Mouse (Mus musculus): ENCODE data around the gene Nfkb1. TPM values are rescaled to one million over a fixed set of nuclear protein-coding genes. Genes with fewer than 3 reads are reported as not detected.

Gene Nfkb1
- polyA plus RNA-seq, 1 experiment: not detected

- WGBS: 24% methylated on average over 3 of the region's 3 CpGs
- TF ChIP-seq POLR2A (IDR thresholded peaks at IDR 0.05; ENCODE audit: insufficient read depth, low read depth, low read length) (no peak), CTCF (IDR thresholded peaks at IDR 0.05; ENCODE audit: insufficient read depth, low read depth, low read length) (no peak)
- H3K4me1 ChIP-seq (ENCODE audit: control insufficient read depth, insufficient read depth, low read length): peaks cover 5% of the 10 kb centered on the region
- H3K27ac ChIP-seq (ENCODE audit: insufficient read depth, low read depth, low read length): no peak overlapping the region
- no peak overlapping the region for H3K4me3 ChIP-seq (ENCODE audit: insufficient read depth, low read depth, low read length)
These were observed 81.1 kb downstream of the Nfkb1 start for GRCm38 (mm10) chr3:135610221-135610620.

- Histone ChIP-seq H3K4me1 (ENCODE audit: control insufficient read depth, insufficient read depth, low read length) (peaks cover 12% of the 10 kb centered on the region), H3K4me3 (ENCODE audit: insufficient read depth, low read depth, low read length) (no peak overlapping the region), H3K27ac (ENCODE audit: insufficient read depth, low read depth, low read length) (no peak overlapping the region)
- 89% methylated on average over 24 of the region's 24 CpGs for WGBS
- TF ChIP-seq CTCF (IDR thresholded peaks at IDR 0.05; ENCODE audit: insufficient read depth, low read depth, low read length) (no peak), POLR2A (IDR thresholded peaks at IDR 0.05; ENCODE audit: insufficient read depth, low read depth, low read length) (no peak)
These were observed 83.5 kb downstream of the Nfkb1 start for GRCm38 (mm10) chr3:135607660-135608473.

GRCm38 (mm10) chr3:135607021-135607420 lies 84.3 kb downstream of the Nfkb1 start:
- Histone ChIP-seq H3K4me3 (ENCODE audit: insufficient read depth, low read depth, low read length) (no peak overlapping the region), H3K4me1 (ENCODE audit: control insufficient read depth, insufficient read depth, low read length) (peaks cover 12% of the 10 kb centered on the region), H3K27ac (ENCODE audit: insufficient read depth, low read depth, low read length) (no peak overlapping the region)
- TF ChIP-seq CTCF (IDR thresholded peaks at IDR 0.05; ENCODE audit: insufficient read depth, low read depth, low read length) (no peak), POLR2A (IDR thresholded peaks at IDR 0.05; ENCODE audit: insufficient read depth, low read depth, low read length) (no peak)
- 51% methylated on average over 9 of the region's 9 CpGs for WGBS

GRCm38 (mm10) chr3:135606592-135606991 lies 84.8 kb downstream of the Nfkb1 start:
- no peak overlapping the region for H3K4me3 ChIP-seq (ENCODE audit: insufficient read depth, low read depth, low read length)
- H3K4me1 ChIP-seq (ENCODE audit: control insufficient read depth, insufficient read depth, low read length): peaks cover 12% of the 10 kb centered on the region
- TF ChIP-seq CTCF (IDR thresholded peaks at IDR 0.05; ENCODE audit: insufficient read depth, low read depth, low read length) (no peak), POLR2A (IDR thresholded peaks at IDR 0.05; ENCODE audit: insufficient read depth, low read depth, low read length) (no peak)
- H3K27ac ChIP-seq (ENCODE audit: insufficient read depth, low read depth, low read length): no peak overlapping the region
- WGBS: 94% methylated on average over 8 of the region's 8 CpGs

- WGBS: 81% methylated on average over 4 of the region's 4 CpGs
- Histone ChIP-seq H3K4me1 (ENCODE audit: control insufficient read depth, insufficient read depth, low read length) (peaks cover 7% of the 10 kb centered on the region), H3K4me3 (ENCODE audit: insufficient read depth, low read depth, low read length) (no peak overlapping the region), H3K27ac (ENCODE audit: insufficient read depth, low read depth, low read length) (no peak overlapping the region)
- TF ChIP-seq POLR2A (IDR thresholded peaks at IDR 0.05; ENCODE audit: insufficient read depth, low read depth, low read length) (no peak), CTCF (IDR thresholded peaks at IDR 0.05; ENCODE audit: insufficient read depth, low read depth, low read length) (no peak)
These were observed 85.9 kb downstream of the Nfkb1 start for GRCm38 (mm10) chr3:135605474-135605873.

GRCm38 (mm10) chr3:135604626-135605417 lies 86.5 kb downstream of the Nfkb1 start:
- no peak for TF ChIP-seq CTCF (IDR thresholded peaks at IDR 0.05; ENCODE audit: insufficient read depth, low read depth, low read length)
- no peak for TF ChIP-seq POLR2A (IDR thresholded peaks at IDR 0.05; ENCODE audit: insufficient read depth, low read depth, low read length)
- Histone ChIP-seq H3K4me1 (ENCODE audit: control insufficient read depth, insufficient read depth, low read length) (peaks cover 7% of the 10 kb centered on the region), H3K4me3 (ENCODE audit: insufficient read depth, low read depth, low read length) (no peak overlapping the region), H3K27ac (ENCODE audit: insufficient read depth, low read depth, low read length) (no peak overlapping the region)
- 94% methylated on average over 10 of the region's 10 CpGs for WGBS

GRCm38 (mm10) chr3:135602731-135603130 lies 88.6 kb downstream of the Nfkb1 start:
- 68% methylated on average over 10 of the region's 10 CpGs for WGBS
- no peak overlapping the region for H3K4me3 ChIP-seq (ENCODE audit: insufficient read depth, low read depth, low read length)
- H3K4me1 ChIP-seq (ENCODE audit: control insufficient read depth, insufficient read depth, low read length): peaks cover 7% of the 10 kb centered on the region
- no peak overlapping the region for H3K27ac ChIP-seq (ENCODE audit: insufficient read depth, low read depth, low read length)
- TF ChIP-seq CTCF (IDR thresholded peaks at IDR 0.05; ENCODE audit: insufficient read depth, low read depth, low read length) (no peak), POLR2A (IDR thresholded peaks at IDR 0.05; ENCODE audit: insufficient read depth, low read depth, low read length) (no peak)

GRCm38 (mm10) chr3:135598355-135598754 lies 93.0 kb downstream of the Nfkb1 start:
- no peak overlapping the region for H3K27ac ChIP-seq (ENCODE audit: insufficient read depth, low read depth, low read length)
- H3K4me3 ChIP-seq (ENCODE audit: insufficient read depth, low read depth, low read length): no peak overlapping the region
- peaks cover 2% of the 10 kb centered on the region; the same call in 1 of the 2 replicates for H3K4me1 ChIP-seq (ENCODE audit: control insufficient read depth, insufficient read depth, low read length)
- TF ChIP-seq CTCF (IDR thresholded peaks at IDR 0.05; ENCODE audit: insufficient read depth, low read depth, low read length): no peak
- TF ChIP-seq POLR2A (IDR thresholded peaks at IDR 0.05; ENCODE audit: insufficient read depth, low read depth, low read length): no peak
- 91% methylated on average over 3 of the region's 3 CpGs for WGBS

- TF ChIP-seq POLR2A (IDR thresholded peaks at IDR 0.05; ENCODE audit: insufficient read depth, low read depth, low read length) (no peak), CTCF (IDR thresholded peaks at IDR 0.05; ENCODE audit: insufficient read depth, low read depth, low read length) (no peak)
- no peaks in the 10 kb centered on the region for H3K4me1 ChIP-seq (ENCODE audit: control insufficient read depth, insufficient read depth, low read length)
- 72% methylated on average over 4 of the region's 4 CpGs for WGBS
- no peak overlapping the region for H3K4me3 ChIP-seq (ENCODE audit: insufficient read depth, low read depth, low read length)
- H3K27ac ChIP-seq (ENCODE audit: insufficient read depth, low read depth, low read length): no peak overlapping the region
These were observed 94.3 kb downstream of the Nfkb1 start for GRCm38 (mm10) chr3:135597014-135597413.

Data from olfactory bulb, adult 2 months (tissue).